Mouse (Mus musculus) heart, postnatal 36 days (tissue): Measurements from ENCODE around the gene Ccdc142. TPM values are rescaled to one million over a fixed set of nuclear protein-coding genes. Genes with fewer than 3 reads are reported as not detected.

ENCODE experiments used
- microRNA-seq, 2 experiments: library from miRNA; unstranded; fragments of <30 nt; microRNA quantifications; one replicate each; pipeline ENCODE4 v1.2.0; 2021; ENCODE audit warnings: borderline number of aligned reads in 2 of 2
- total RNA-seq, 2 experiments: library from RNA; stranded (reverse); gene quantifications; 2 replicates each; pipeline ENCODE4 v1.2.3; 2021

Ccdc142 gene
- total RNA-seq, 2 experiments from 2014 or later = 1.4 to 1.5 TPM

Small RNA genes within 50 kb of the gene (microRNA-seq; reads per million reads assigned to microRNA genes)
- 0 reads per million in 2 experiments for gene Mir3470a

Other genes starting within 250 kb of the Ccdc142 start
- under 1 TPM; 0.22 TPM for gene Sema4f, start 161.8 kb upstream of the Ccdc142 start, total RNA-seq
- not detected for gene M1ap, start 154.7 kb upstream of the Ccdc142 start, total RNA-seq
- 1 to 10 TPM; 2.8 to 4.3 TPM for gene Dok1, start 68.1 kb upstream of the Ccdc142 start, total RNA-seq
- gene Loxl3, start 67.4 kb upstream of the Ccdc142 start, total RNA-seq = 1 to 10 TPM; 2.9 to 3.1 TPM
- 10 to 100 TPM; 78.1 to 82.2 TPM for gene Aup1, start 47.1 kb upstream of the Ccdc142 start, total RNA-seq
- gene Htra2, start 46.3 kb upstream of the Ccdc142 start, total RNA-seq = 10 to 100 TPM; 34.2 to 35.4 TPM
- gene Dqx1, start 43.8 kb upstream of the Ccdc142 start, total RNA-seq = under 1 TPM; 0.65 to 0.89 TPM
- gene Tlx2, start 31.3 kb upstream of the Ccdc142 start, total RNA-seq = not detected
- 10 to 100 TPM in 1 of 2 experiments, 1 to 10 TPM in 1; 8.6 to 10.1 TPM for gene Pcgf1, start 23.7 kb upstream of the Ccdc142 start, total RNA-seq
- gene Lbx2, start 15.2 kb upstream of the Ccdc142 start, total RNA-seq = 1 to 10 TPM in 1 of 2 experiments, under 1 TPM in 1; 0.68 to 1.1 TPM
- gene Gm42688, start within 50 bp of the Ccdc142 start, total RNA-seq = 1 to 10 TPM; 1.1 to 1.4 TPM
- gene Mrpl53, start 7.4 kb downstream of the Ccdc142 start, total RNA-seq = 100 to 1,000 TPM; 123 to 132 TPM
- gene Mogs, start 13.9 kb downstream of the Ccdc142 start, total RNA-seq = 1 to 10 TPM; 8.2 to 8.8 TPM
- 10 to 100 TPM; 71.0 to 71.7 TPM for gene Wbp1, start 20.0 kb downstream of the Ccdc142 start, total RNA-seq
- gene Ino80b, start 23.8 kb downstream of the Ccdc142 start, total RNA-seq = 10 to 100 TPM; 14.5 to 16.0 TPM
- gene Rtkn, start 33.9 kb downstream of the Ccdc142 start, total RNA-seq = 1 to 10 TPM; 4.6 to 5.5 TPM
- 1 to 10 TPM; 1.4 to 1.5 TPM for gene Wdr54, start 54.8 kb downstream of the Ccdc142 start, total RNA-seq
- under 1 TPM; 0.16 to 0.39 TPM for gene 1700003E16Rik, start 54.8 kb downstream of the Ccdc142 start, total RNA-seq
- 100 to 1,000 TPM; 137 to 139 TPM for gene Dctn1, start 64.3 kb downstream of the Ccdc142 start, total RNA-seq
- not detected for gene Slc4a5, start 118.2 kb downstream of the Ccdc142 start, total RNA-seq
- 1 to 10 TPM; 2.2 to 3.0 TPM for gene Mthfd2, start 224.3 kb downstream of the Ccdc142 start, total RNA-seq
- 10 to 100 TPM; 22.9 to 24.9 TPM for gene Mob1a, start 224.4 kb downstream of the Ccdc142 start, total RNA-seq
- gene Bola3, start 247.5 kb downstream of the Ccdc142 start, total RNA-seq = 100 to 1,000 TPM; 329 to 387 TPM